Mouse (Mus musculus) T-helper 1 cell (primary cell): ENCODE data around the gene Gm8068.
"Not testable (repeated sequence)": the region's sequence is repeated elsewhere in the genome, so short reads cannot be mapped to it uniquely, and the experiment has no call there.

Source experiments
- in situ Hi-C: fragments of 300-600 bp; cut with MboI, MseI; formaldehyde crosslinking; loops from one replicate; pipeline ENCODE4 v1.15.1; 2025; ENCODE audit warnings: high pct_unique_total_duplicates

Gm8068 gene

GRCm38 (mm10) chr14:41701785-41702184 is at the start of gene Gm8068:
TSS of gene Gm8068 (minus strand) at chr14:41701885.
- in situ Hi-C loops, result loop anchor here (5.0 kb wide), 2 partner anchors 736 to 1151 kb away; partner anchors contain the start of genes Gm21977 and Gm8005

GRCm38 (mm10) chr14:41750514-41750913 is 48.8 kb upstream of the Gm8068 start, which contains the start of gene Gm7929:
TSS of gene Gm7929 (minus strand) at chr14:41750614.
- in situ Hi-C loops, result loop anchor here (10.0 to 25.0 kb wide), 2 partner anchors 116 to 212 kb away; partner anchors contain the start of gene Gm6401

GRCm38 (mm10) chr14:41723437-41723836 is 21.8 kb upstream of the Gm8068 start:
- in situ Hi-C loops, result loop anchor here (5.0 kb wide), 1 partner anchor 1339 kb away; no protein-coding TSS in a partner anchor

- in situ Hi-C loops, result loop anchor here (5.0 to 10.0 kb wide), 2 partner anchors 290 to 418 kb away; no protein-coding TSS in a partner anchor
Observed at GRCm38 (mm10) chr14:41717180-41717579, 15.5 kb upstream of the Gm8068 start.

GRCm38 (mm10) chr14:41648176-41648575 is 53.5 kb downstream of the Gm8068 start:
- in situ Hi-C loops, result not testable (repeated sequence)
